Mouse (Mus musculus) kidney, postnatal 4 days (tissue): ENCODE data around the gene Slc9a4.
"Not testable (repeated sequence)": the region's sequence is repeated elsewhere in the genome, so short reads cannot be mapped to it uniquely, and the experiment has no call there.

Experiments used
- DNase-seq, 2 experiments: peaks; one replicate each; pipeline ENCODE4 v3.0.0; 2021; ENCODE audit warnings: mixed read lengths in 2 of 2

The Slc9a4 gene

DNA sequence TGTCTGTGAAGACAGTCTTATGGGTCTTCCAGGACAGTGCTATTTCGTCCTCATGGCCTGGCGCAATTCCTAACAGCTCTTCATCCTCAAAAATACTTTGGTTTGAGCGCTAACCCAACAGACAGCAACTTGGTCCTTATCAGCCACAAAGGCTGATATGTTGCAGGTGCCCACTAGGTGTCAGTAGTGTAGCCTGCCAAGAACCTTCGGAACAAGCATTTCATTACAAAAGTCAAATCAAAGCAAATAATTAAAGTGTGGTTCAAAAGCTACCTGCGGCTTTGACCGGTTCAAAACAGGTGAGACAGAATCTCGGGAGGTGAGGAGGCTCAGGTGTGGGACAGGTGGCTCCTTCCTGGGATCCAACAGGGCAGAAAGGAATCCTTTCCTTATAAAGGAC, at the start of gene Slc9a4:
Gene Slc9a4 (plus strand): TSS at position 298 of the 400 bp plus-strand sequence.
- DNase-seq: peak; percentile 66 to 67

DNA sequence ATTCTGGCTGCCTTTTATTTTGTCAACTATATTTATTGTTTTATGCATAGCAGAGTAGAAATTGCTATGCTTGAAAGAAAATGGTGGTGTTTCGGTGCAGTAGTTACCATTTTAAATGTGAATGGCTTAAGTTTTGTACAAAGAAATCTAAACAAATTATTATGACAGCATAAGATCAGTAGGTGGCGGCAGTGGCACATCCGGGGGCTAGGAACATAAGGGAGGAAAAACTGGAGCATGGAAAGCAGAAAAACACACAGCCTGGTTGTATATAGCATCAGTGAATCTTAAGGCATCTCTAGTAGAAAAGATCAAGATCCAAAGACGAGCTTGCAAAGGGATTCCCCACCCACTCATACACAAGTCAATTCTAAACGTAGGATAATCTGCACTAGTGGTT, 42.3 kb upstream of the Slc9a4 start:
- DNase-seq: peak; percentile 10 to 12

DNA sequence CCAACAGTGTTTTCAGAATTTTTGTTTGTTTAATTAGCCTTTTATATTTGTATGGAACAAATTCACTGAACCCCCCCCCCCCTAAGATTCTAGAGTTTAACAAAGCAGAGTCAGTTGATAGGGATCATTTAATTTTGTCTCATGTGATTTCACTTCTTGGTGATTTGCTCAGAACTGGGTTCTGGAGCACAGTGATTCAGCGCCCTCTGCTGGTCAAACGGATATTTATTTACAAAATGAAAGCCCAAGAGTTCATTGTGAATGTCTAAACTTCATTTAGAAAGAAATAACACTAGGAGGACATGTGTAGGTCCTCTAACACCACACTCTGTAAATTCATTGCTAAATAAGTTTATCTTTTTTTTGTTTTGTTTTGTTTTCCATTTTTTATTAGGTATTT, 35.2 kb upstream of the Slc9a4 start:
- DNase-seq: peak; percentile 71 to 73

DNA sequence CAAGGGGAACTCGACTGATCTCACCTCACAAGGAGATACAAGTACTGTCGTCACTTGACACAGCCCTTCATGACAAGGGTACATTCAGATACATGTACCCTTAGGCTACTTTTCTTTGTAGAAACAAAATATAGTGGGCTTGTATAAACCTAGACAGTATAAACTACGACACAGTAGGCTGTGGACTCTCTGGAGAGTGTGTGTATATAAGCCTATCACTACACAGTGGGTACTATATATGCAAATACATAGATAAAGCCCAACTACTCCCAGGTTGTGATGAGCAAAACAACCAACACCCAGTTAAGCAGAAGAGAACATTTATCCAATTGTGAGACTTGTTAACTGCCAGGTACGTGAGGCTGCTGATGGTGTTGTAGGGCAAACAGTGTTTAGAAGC, 33.2 kb upstream of the Slc9a4 start:
- DNase-seq: no peak

DNA sequence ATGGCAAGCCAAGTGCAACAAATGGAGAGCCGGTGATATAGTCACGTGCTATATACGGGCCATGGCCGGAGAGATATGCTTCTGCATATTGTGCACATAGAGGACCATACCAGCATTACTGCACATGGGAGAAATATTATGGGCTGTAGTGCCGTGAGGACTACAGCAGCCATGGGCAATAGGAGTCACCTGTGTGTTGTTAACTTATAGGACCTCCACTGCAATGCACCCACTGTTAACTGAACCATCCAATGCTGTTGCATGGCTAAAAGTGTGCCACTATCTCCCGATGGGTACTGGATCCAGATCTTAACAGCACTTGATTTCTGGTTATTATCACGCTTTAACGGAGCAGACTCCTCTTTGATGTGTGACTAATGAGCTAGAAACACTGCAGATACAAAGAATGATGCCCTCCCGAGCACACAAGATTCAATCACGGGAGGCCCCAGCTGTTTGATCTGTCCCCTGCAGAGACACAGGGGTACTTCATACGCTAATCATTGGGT, 32.8 kb upstream of the Slc9a4 start:
- no peak for DNase-seq

DNA sequence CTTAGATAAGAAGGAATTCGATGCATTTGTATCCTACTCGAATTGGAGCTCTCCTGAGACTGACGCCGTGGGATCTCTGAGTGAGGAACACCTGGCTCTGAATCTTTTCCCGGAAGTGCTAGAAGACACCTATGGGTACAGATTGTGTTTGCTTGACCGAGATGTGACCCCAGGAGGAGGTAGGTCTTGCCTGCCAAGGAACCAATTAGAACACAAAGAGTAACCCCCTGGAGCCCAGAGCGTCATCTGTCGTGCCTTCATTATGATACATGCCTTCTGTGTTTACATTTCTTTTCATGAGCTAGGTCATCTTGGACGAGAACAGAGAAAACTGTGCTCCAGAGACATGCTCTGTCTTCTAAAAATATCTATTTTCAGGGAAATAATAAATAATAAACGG, 32.1 kb upstream of the Slc9a4 start:
- no peak for DNase-seq

DNA sequence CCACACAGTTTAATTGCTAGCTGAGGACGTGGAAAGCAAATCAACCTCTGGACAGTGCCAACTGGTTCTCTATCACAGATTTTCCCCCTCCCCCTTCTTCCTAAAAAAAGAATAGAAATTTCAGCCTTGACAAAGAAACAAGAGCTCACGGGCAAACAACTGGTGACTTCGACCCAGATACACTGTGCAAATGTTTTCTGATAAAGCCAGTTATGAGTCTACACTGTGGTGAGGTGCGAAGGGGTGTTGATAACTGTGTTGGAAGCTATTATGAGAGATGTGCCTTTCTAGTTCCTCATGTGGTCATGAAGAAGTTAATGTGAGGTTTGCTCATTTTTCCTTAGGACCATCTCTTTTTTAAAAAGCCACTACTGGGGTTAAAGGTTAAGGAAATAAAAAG, 10.5 kb upstream of the Slc9a4 start:
- DNase-seq: no peak

DNA sequence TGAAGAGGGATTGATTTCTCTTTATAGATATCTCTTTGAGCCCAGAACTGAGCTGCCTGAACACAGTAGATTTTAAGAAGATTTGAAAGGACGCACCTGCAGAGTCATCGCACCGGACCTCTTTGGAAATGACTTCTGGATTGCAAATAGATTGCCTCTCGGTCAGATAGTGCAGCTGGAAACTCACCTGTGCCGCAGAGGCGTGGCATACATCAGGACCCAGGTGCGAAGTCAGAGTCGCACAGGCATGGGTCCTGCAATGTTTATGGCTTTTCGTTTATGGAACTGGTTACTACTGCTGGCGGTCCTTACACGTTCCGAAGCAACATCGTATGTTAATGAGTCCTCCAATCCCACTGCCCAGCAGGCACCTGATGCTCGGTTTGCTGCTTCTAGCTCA, 388 bp downstream of the Slc9a4 start:
- no peak for DNase-seq

DNA sequence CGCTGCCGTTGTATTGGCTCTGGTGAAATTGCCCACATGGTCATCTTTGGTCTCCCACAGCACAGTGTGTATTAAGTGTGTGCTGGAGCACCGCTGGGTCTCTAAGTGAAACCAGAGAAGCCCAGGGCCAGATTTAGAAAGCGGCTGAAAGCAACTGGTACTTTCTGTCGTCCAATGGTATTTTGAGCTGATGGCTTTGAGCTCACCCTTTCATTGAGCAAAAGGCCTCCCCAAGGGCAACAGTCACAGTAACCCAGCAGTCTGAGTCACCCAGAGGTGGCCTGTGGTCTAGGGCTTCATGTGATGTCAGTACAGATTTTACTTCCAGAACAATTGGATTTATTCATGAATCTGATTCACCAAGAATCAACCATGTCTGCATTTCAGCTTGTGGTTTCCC, 6.9 kb downstream of the Slc9a4 start:
- DNase-seq: no peak

DNA sequence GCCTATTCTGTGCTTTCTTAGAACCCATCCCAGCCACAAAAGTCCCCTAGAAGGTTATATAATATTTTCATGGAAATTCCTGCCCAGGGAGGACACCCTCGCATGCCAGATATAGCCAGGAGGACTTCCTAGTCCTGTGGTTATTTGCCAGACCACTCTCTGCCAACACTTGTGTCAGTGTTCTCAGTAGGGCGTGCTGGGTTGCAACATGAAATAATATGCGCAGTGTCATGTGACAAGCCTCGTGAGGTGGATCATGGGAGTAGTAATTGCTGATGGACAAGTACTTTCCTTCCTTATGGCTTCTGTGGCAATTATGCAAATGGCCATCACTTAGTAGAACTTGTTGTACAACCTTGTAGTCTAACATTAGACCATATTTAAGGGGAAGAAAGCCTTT, 11.1 kb downstream of the Slc9a4 start:
- no peak for DNase-seq

DNA sequence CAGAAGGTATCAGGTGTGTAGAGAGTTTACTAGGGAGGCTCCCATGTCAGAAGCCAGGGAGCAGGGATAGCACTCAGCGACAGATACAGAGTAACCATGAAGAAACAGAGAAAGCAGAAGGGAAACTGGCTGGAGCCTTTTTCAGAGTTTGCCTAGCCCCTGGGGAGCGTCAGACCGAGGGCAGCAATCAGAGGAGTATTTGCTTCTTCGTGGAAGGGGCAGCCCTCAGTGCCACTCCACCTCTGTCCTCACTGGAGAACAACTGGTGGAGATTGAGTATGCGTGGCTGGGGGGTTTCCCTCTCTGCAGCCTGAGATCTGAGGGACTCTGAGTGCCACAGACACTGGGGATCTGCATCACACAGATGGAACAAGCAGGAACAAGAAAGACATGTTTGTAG, 17.9 kb downstream of the Slc9a4 start:
- no peak for DNase-seq

DNA sequence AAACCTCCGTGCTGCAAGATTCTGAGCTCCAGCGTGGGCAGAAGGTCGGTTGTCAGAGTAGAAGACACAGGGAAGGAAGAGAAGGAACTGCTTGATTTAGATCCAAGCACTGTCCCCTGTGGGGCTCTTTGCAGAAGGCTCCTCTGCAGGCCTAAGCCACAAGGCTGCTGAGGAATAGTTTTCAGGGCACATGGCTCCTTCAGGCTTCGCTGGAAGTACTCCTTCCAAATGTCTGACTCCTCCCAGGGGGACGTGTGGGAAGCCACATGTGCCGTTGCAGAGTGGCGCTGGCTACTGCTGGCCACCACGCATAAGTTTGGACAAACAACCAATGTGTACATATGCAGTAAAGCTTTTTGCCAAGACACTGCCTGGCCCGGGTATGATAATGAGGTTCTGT, 19.8 kb downstream of the Slc9a4 start:
- DNase-seq: not testable (repeated sequence)

DNA sequence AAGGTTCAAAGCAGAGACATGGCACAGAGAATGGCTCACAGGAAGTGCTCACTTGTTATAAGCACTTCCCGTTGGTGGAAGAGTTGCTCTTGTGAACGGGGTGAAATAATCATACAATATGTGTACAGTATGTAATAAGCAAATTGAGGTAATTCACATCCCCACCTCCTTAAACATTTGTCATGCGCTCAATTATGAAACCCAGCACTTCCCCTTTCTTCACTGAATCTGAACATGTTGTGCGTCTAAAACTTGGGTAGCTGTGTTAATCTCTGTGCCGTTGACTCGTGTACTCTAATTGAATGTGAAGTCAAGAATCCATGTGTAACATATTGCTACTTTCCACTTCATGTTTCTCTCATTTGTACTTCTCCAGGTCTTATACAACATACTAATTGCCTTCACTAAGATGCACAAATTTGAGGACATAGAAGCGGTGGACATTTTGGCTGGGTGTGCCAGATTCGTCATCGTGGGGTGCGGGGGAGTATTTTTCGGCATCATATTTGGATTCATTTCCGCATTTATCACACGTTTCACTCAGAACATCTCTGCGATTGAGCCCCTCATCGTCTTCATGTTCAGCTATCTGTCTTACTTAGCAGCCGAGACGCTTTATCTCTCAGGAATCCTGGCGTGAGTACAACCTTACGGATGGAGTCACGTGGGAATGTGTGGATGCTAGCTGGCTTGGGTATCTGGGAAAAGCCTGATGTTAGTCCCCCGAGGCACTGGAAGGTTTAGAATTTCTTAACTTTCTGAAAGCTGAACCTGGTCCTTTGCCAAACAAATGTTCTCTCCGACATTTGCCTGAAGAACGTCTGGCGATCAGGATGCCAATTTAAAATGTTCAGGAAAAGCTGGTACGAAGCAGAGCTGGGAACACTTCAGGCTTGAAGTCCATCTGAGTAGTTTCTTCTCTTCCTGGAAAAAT, 20.8 kb downstream of the Slc9a4 start:
- DNase-seq: no peak

DNA sequence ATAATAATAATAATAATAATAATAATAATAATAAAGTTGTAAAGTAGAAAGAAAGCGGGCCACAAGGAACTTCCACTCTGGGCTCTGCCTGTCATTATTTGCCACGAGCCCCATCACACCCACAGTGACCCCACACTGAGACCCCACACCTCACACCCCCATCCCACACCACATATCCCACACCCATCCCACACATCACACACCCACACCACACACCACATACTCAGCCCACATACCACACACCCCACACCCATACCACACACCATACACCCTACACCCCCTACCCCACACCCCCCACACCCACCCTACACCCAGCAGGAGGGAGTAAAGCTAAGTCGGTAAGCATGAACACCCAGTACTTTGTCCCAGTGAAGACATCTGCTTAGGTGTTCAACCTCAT, 21.6 kb downstream of the Slc9a4 start:
- no peak for DNase-seq

DNA sequence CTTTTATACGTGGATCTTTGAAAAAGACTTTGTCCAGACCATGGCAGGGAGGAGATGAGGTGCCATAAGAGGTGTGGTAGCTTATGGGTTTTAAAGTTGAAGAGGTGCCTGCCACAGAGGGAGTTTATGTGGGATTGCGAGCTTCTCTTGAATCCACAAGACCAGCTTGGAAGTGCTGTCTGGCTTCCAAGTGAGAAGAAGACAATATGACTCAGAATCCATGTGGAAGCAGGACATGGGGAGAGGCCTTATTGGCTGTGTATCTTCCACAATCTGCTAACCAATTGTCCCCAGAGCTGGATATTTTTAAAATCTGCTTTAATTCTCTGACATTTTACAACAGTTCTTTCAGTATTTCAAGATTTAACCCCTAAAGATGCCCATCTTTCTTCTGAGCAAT, 33.3 kb downstream of the Slc9a4 start:
- no peak for DNase-seq

DNA sequence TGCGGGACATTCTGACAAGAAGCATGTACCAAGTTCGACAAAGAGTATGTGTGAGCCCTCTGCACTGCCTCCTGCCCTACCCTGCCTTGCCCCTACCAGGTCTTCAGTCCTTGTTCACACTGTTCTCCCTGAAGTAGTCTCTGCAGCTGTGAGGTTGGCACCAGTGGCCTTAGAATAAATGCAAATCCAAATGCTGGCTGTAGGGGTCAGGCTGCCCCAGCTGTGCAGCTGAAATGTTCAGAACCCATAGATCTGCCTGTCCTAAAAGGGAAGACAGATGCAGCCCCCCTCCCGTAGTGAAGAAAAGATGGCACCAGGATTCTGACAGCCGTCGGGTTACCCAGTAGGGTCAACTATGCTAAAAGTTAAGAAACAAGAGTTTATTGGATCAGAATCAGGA, 39.2 kb downstream of the Slc9a4 start:
- peak; percentile 36 to 44 for DNase-seq

DNA sequence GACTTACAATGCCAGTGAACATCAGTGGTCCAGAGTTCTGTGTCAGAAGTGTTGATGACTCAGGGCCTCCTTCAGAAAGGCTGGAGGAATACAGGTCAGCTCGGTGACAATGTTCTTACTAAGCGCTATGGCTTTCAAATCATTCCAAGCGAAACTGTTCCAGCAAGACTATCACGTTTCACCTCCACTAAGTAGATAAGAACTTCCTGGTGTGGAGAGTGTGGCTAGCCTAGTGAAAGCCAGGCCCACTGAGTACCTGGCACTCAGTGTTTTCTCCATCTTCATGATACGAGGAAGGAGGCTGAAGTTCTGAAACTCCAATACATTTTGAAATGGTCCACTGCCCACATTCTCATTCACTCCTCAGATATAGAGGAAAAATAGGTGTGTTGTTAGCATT, 40.0 kb downstream of the Slc9a4 start:
- DNase-seq: no peak

DNA sequence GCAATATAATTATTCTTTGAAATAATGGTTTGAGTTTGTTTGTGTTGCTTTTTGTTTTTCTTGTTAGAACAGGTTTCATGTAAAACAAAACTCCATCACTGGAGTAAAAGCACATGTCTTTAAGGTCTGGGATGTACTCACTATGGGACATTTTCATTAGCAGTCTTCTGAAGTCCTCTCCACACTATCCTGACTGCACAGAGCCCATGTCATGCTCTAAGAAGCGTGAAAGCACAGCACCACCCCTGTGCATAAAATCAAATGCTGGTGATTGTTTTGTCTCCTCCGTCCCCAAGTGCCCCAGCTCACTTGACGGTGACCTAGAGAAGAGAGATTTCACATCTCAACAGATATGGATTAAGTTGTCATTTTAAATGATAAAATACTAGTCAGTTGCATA, 45.1 kb downstream of the Slc9a4 start:
- no peak for DNase-seq

DNA sequence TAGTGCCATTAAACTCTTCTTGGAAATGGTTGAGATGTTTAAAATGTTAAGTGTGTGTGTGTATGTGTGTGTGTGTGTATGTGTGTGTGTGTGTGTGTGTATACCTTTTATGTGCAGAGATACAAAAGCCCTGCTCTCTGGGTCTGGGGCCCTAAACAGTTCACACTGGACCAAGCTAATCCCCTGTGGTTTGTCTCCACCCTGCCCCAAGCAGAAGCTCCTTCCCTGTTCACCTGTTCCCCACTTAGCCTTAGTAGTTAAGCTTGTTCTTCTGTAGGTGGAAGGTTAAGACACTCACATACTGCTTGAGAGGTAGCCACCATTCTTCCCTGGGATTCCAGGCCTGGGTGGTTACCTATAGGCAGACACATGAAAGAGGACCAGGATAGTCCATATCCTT, 47.1 kb downstream of the Slc9a4 start:
- DNase-seq: no peak

DNA sequence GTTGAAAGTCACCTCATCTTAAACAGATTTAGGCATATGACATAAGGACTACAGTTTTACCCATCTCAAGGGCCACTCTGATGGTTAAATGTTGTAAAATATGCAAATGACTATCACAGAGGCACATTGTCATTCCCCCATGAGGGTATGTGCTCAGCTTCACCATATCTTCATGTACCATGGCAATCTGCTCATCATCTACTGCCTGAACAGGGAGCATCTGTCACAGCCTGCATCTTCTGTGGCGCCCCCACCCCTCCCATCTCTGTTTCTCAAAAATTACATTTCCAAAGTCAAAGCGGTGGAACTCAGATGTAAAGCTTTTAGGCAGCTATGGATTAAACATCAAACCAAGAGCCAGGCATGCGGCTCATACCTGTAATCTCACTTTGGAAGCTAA, 48.6 kb downstream of the Slc9a4 start:
- DNase-seq: no peak

DNA sequence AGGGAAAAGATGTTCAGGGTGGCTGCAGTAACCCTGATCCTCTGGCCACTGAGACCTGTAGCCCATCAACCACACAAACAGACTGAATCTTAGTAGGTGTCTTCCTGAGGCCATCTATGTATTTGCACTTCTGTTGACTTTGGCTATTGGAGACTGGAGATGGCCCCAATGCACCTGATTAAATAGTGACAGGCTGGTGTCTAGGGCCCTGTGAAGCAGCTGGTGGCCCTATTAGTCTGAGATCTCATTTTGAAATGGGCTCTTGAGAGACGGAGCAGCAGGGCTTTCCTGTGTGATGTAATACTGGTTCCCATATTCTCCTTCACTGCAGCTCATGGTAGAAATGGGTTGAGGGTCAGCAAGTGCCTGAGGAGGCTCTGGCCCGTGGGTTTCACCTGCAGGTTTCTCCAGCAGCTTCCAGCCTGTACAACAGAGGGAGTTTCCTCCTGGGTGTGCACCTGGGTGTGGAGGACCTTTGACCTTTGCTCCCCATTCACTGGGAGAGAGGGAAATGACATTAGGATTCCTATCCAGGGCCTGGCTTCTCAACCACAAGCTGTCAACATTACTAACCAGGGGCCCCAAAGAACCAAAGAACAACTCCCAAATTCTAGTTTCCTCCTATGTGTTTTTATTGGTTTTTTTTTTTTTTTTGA, 52.7 kb downstream of the Slc9a4 start:
- peak; percentile 11 to 26 for DNase-seq

DNA sequence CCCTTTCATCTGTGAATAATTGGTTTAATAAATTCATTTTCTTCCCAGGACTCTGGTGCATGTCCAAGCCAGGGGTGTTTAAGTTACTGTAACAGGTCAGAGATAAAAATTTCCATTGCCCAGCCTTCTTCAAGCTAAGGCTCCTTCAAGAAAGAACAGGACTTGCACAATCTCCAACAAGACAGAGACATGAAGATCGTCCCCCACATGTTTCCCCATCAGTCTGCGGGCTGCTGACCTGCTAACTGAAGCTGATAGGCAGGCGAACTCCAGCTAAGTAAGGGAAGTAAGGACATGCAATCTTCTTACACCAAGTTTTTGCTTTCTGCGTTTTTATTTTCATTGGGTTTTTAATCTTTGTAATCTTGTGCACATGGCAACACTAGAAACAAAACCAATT, 54.7 kb downstream of the Slc9a4 start:
- no peak for DNase-seq

DNA sequence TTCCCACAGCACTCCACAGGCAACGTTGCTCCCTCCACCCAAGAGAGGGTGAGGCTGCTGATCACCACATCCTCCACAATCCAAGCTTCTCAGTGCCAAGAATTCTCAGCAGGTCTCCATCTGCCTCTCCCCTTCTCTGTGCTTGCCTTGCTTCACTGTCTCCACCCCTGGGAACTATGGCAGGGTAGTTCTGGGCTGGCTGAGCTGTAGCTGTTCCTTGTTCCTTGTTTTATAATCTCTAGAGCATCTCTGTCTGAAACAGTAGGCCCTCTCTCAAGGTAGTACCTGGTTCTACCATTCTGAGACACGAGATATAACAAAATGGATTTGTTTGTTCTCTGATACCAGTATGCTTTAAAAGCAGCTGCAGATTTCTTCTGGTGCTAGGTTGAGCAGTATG, 68.4 kb downstream of the Slc9a4 start:
- DNase-seq: no peak

DNA sequence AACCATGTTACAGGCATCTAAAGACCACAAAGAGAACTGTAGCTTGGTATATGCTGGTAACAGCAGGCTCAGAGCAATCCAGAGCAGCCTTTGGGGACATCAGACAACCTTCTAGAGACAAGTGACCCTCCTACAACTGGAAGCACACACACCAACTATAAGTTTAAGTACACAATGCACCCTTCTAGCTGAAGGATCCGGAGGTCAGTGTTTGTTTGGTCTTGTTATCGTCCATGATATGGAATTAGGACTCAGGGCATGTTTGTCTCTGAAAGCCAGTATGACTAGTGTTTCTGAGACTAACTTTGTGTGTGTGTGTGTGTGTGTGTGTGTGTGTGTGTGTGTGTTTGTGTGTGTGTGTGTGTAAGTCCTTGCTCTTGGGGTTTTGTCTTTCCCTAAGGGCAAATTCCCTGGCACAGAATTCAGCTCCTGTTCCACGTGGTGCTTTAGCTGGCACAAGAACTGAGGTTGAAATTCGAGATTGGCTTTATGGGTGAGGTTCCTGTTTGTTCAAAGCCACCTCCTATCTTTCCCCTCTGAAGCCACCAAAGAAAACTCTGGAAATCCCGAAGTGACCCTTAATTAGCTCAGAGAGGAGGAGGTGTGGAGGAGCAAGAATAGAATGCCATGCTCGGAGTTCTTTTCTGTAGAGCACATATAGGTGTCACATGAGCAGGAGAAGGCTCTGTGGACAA, 71.1 kb downstream of the Slc9a4 start:
- no peak for DNase-seq
